Comparison of ENCODE assay signal across 19 mouse cellular contexts in genomic region chr5:91037756-91038155, GRCm38 (mm10). TPM values are rescaled to one million over a fixed set of nuclear protein-coding genes. Genes with fewer than 3 reads are reported as not detected.
"Had no signal": no experiment of that assay in that cellular context is flagged by ENCODE, and none has a peak within 500 bp of the region (broad histone marks: within the 10 kb centered on the region; RNA-seq: fewer than 3 reads in every experiment).

No protein-coding gene starts in this region.

- DNase-seq: gastrocnemius, adult 2 months; gastrocnemius, postnatal 10 days; gastrocnemius, postnatal 25 days; heart, postnatal 4 days; kidney, adult 18-20 months; kidney, adult 8-10 months; kidney, postnatal 10 days; kidney, postnatal 25 days; kidney, postnatal 4 days; layer of hippocampus, postnatal 36 days; left cerebral cortex, postnatal 4 days had no signal

RNA-seq across cellular contexts. Expression of gene Epgn, which starts 10.5 kb away (rescaled TPM):
- total RNA-seq: granulocyte monocyte progenitor cell, adult 5-6 weeks; left cerebral cortex, adult 8-10 months; liver, adult 2 months had no signal

RNA-seq across cellular contexts. Expression of gene Ereg, which starts 36.7 kb away (rescaled TPM):
- total RNA-seq: gastrocnemius, adult 2 months; gastrocnemius, postnatal 25 days; granulocyte monocyte progenitor cell, adult 5-6 weeks; layer of hippocampus, adult 2 months; layer of hippocampus, postnatal 14 days; layer of hippocampus, postnatal 36 days; left cerebral cortex, adult 18-20 months; left cerebral cortex, adult 8-10 months; left cerebral cortex, postnatal 10 days; left cerebral cortex, postnatal 25 days; left cerebral cortex, postnatal 4 days had no signal
